Mouse (Mus musculus) lung, postnatal 4 days (tissue): Measurements from ENCODE around the gene Cpeb3.
"Not testable (repeated sequence)": the region's sequence is repeated elsewhere in the genome, so short reads cannot be mapped to it uniquely, and the experiment has no call there.

Source experiments
- DNase-seq, 2 experiments: peaks; one replicate each; pipeline ENCODE4 v3.0.0; 2021

Cpeb3 gene

DNA sequence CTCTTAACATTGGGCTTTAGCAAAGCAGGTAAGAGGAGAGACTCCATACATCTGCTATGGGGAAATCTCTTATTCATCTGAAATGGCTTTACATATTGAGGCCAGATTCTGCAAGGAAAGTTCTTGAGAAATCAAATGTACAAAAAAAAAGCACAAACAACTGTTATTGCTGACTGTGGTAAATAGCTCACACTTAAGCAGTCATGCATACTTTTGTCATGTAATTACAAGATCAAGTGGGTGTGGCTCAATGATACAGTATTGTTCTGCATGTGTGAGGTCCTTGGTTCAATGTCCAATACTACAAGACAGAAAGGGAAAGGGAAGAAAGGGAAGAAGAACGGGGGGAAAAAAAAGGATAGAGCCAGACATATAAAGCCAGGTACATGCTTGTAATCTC, 62.6 kb downstream of the Cpeb3 start:
- no peak for DNase-seq

DNA sequence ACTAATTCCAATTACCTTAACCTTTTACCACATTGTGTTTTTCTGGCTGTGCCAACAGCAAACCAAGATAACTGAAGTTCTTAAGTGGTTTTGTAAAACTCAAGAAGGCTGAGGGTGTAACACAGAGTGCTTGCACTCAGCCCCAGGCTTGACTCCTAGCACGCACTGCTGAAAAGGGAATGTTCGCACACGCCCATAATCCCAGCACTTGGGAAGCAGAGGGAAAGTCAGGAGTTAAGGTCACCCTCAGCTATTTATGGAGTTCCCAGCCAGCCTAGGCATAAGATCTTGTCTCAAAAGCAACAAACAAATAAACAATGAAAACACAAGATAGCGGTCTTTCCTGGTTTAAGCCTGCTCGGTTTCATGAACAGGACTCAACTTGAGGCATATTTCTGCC, 63.0 kb downstream of the Cpeb3 start:
- DNase-seq: no peak

DNA sequence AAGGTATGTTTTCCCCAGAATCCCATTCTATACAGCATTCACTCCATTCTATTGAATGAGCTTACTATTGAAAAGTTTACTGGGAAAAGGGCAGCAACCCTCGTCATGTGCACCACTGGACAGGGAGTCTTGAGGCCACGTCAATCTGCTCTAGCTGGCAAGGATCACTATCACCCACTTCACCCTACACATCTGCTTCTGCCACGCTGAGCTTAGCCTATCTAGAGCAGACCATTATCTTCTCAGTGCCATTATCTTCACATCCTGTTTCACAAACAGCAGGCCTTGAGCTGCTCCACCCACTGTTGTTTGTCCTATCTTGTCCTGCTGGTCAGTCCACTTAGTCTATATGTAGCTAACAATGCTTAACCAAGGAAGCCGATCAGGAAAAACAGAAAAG, 66.8 kb downstream of the Cpeb3 start:
- DNase-seq: no peak

DNA sequence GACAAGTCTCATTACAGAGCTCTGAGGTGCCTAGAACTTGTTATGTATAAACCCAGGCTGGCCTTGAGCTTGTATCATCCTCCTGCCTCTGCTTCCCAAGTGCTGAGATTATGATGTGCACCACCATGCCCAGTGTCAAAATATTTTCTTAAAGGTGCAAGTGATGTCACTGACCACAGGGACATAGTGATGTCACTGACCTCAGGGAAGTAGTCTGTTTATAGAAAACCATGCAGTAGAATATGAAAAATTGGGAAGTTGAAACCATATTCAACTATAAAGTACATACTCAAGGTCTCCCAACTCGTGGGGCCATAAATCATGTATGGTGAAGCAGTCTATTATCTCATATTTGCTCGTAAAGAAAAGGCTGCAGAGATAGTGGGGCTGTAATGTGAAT, 71.3 kb downstream of the Cpeb3 start:
- no peak for DNase-seq

DNA sequence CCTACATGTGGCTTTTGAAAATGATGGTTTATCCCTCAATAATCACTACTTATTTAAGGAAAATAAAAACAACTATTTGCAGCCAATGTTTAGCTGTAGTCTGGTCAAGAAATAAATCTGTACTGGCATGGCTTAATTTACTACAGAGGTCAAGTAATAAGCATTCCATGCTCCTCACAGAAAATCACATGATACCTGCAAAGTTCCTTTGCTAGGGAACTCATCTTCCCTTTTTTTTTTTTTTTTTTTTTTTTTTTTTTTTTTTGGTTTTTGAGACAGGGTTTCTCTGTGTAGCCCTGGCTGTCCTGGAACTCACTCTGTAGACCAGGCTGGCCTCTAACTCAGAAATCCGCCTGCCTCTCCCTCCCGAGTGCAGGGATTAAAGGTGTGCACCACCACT, 72.9 kb downstream of the Cpeb3 start:
- not testable (repeated sequence) for DNase-seq

DNA sequence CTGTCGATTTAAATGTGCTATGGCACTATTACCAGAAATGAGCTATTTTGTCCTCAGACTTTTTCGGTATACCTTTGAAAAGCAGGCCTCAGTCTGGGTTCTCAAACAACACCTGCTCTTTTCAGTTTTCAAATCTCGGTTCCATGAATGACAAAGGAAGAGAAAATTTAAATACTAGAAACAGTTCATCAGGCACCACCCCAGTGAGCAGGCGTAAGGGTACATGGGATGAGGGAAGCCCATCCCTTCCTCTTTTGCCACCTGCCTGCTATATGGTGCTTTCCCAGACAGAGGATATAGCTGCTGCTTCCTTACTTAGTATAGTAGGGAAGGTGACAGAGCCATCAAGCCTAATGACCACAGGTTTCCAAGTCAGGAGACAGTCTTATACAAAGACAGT, 74.7 kb downstream of the Cpeb3 start:
- no peak for DNase-seq

DNA sequence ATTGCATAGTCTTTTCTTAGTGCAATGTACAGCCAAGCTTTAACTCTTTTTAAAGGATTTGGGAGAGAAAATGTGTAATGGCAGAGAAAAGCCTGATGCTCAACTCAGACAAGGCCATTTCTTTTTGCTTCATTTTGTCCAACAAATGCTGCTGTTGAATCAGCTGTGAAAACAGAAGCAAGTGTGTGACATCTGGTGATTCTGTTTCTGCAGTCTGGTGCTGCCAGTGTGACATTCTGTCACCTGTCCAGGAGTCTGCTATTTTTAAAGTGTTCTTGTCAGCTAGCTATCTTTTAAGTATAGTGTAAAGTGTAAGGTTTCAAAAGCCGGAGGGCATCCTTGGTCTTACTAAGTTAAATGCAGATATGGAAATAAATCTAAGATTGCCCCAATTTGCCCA, 76.7 kb downstream of the Cpeb3 start:
- no peak for DNase-seq

DNA sequence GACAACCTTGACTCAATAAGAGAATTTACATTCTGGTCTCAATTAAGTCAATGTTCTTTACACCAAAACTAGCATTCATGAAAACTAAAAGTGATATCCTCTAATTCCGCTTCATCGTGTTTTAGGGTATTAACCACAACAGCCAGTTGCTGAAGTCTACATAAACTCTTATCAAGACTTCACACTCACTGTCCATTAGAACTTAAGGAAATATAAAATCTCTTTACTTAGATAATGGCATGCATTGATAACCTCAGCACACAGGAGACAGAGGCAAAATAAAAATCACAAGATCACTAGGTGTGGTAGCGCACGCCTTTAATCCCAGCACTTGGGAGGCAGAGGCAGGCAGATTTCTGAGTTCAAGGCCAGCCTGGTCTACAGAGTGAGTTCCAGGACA, 79.9 kb downstream of the Cpeb3 start:
- DNase-seq: no peak

DNA sequence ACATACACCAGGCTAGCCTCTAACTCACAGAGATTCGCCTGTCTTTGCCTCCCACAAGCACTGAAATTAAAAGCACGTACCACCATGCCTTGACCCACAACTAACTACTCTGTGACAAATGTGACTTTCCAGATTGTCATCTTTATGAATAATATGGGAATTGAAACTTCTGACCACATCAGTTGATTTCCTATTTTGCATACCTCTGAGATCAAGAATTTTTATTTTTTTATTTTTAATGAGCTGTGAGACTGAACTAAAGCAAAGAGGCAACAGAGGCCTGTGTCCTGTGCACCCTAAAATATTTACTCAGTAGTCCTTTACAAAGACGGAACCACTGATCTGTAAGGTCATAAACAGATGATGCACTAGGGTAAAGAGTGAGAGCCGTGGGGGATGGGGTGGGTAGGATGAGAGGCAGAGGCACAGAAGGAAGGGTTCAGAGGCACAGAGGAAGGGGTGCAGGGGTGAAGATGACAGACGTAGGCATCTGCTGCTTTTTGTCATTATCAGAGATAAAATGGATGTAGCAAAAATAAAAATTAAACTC, 81.3 kb downstream of the Cpeb3 start:
- DNase-seq: no peak

DNA sequence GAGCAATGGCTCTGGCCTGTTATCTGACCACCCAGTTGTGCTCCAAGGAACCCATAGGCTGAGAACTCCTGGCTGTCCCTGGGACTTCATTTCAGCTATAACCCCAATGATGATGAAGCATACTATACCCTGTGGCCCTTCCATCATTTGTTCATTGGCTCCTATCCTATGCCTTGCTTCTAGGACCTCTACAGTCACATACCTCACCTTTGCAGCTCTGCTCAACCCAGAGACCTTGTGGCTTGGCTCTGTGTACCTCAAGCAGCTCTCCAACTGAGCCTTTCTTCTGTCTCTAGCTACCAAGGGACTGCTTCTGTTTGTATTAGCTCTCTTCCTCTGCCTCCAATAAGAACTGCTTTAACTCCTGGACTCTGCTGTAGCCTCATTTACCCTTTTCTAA, 83.4 kb downstream of the Cpeb3 start:
- no peak for DNase-seq

DNA sequence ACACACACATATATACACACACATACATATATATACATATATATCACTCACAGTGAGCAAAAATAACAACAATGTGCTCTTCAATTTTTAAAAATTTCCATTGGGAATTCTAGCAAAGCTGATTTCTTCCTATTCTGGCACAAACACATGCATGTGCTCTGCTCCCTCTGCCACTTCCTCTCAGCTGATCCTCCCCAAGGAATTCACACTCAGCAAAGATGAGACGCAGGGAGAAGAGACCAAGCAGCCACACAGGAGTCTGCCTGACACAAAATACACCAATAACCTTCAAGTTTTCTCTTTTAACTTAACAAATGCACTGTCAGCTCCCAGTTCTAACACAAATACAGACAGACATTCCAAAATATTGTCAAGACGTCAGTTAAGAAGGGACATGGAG, 89.1 kb downstream of the Cpeb3 start:
- DNase-seq: no peak

DNA sequence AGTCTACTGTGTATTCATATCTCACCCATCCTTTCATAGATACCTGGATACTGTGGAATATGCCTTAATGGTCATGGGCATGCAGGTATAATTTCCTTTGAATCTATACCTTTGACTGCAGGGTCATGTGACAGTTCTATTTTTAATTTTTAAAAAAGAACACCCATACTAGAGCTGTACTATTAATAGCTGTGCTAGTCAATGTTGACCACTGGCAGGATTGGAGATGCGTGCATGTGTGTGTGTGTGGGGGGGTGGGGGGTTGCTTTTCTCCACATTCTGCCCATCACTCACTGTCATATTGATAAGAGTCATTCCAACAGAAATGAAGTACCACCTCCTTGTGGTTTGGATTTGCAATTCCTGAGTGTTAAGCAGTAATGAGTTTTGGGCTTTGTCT, 92.6 kb downstream of the Cpeb3 start:
- no peak for DNase-seq

DNA sequence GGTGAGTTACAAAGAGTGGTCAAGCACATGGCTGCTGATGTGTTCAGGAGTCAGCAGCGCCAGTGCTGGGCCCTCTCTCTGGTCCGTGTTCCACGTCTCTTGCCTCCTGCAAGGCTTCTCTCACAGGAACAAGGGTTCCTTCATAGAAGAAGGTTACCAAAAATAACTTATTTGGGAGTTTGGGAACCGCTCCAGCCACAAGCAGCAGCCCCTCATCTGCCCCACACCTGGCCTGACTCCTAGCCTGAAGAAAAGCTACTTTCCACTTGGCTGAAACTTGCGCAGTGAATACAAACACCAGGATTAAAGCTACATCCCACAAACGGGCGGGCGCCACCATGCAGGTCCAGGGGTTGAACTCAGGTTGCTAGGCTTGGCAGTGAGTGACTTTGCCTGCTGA, 93.0 kb downstream of the Cpeb3 start:
- DNase-seq: no peak

DNA sequence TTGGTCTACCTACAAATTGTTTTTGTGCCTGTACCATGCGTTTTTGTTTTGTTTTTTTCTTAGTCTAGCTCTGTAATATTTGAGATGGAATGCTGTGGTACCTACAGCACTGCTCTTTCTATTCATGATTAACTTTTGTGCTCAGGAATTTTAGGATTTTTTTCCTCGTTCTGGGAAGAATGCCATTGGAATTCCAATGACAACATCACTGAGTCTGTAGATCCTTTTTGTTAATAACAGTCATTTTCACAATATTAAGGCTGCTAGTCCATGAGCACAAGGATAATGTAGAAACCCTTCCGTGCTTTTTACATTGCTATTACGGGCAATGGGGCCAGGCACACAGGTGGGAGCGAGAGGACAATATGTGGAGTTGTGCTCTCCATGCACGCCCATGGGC, 96.6 kb downstream of the Cpeb3 start:
- no peak for DNase-seq

DNA sequence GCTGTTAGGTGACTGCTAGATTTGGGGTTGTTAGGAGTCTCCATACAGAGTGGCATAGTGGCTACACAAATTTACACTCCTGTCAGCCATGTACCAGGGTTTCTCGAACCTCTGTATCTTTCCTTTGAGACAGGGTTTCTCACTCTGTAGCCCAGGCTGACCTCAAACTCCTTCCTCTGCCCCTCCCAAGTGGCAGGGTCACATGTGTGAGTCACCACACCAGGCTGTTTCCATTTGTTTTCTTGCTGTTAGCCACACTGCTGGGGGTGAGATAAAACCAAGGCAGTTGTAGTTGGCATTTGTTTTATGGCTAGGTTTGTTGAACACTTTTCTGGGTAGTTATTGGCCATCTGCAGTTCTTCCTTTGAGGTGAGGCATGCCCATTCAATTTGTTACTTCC, 97.9 kb downstream of the Cpeb3 start:
- DNase-seq: no peak

DNA sequence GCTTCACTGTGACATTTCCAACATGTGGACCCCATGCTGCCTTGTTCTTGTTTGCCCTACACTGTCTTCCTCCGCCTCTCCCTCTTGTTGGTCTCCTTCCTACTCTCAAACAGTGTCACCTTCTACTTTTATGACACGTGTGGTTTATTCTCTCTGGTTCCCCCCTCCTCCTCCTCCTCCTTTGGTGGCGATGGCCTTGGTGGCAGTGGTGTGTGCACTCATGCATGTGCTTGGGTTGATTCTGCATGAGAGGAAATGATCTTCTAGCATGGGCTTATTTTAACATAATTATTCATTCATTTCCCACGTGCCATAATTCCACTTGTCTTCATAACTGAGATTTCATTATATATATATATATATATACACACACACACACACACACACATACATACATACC, 98.5 kb downstream of the Cpeb3 start:
- DNase-seq: no peak

DNA sequence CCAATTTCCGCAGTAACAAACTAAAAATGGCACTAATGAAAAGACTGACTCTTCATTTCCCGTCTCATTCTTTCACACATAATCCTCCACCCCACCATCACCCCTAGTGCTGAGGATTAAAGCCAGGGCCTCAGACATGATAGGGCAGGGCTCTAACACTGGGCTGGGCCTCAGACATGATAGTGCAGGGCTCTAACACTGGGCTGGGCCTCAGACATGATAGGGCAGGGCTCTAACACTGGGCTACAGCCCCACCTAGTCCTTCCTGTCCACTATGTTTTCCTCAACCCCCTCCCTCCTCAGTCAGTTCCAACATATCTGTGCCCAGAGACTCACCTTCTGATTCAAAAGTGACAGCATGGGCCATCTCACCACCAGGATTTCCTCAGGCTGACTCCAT, 107.7 kb downstream of the Cpeb3 start:
- DNase-seq: no peak

DNA sequence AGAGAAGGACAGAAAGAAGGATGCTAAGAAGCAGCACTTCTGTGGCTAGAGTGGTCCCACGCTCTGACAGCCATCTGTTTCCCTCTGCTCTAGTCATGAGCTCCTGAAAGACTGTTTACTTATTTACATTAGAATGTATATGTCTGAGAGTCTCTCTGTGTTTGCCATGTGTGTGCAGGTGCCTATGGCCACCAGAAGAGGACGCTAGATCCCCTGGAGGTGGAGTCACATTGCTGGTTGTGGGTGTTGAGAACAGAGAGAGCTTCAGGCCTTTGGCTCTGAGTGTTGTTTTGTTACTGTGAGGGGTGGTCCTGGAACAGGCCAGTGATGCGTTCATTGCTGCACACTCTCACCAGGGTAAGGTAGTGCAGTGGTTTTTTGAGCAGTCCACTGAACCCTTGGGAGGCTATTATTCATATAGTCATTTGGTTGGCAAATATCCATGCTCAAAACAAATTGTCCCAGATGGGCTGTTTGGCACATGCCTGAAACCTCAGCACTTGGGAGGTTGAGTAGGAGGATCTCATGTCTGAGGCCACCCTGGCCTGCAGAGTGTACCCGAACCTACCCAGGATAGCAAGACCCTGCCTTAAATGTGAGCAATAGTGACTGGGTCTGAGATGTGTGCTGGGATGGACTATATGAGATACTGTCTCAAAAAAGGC, 112.6 kb downstream of the Cpeb3 start:
- DNase-seq: no peak

DNA sequence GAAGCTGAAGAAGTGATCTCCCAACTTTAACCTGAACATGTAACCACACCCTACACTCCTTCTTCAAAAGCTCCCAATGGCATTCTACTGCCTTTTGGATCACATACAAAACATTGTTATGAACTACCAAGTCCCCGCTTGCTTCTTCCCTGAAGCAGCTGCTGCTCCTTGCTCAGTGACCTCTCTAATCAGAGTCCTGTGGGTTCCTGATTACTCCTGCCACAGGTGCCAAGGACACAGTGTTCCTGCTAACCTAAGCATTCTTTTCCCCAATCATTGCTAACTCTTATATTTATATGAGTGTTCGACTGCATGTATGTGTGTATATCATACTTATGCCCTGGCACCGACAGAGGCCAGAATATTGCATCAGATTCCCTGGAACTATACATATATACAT, 115.2 kb downstream of the Cpeb3 start:
- no peak for DNase-seq

DNA sequence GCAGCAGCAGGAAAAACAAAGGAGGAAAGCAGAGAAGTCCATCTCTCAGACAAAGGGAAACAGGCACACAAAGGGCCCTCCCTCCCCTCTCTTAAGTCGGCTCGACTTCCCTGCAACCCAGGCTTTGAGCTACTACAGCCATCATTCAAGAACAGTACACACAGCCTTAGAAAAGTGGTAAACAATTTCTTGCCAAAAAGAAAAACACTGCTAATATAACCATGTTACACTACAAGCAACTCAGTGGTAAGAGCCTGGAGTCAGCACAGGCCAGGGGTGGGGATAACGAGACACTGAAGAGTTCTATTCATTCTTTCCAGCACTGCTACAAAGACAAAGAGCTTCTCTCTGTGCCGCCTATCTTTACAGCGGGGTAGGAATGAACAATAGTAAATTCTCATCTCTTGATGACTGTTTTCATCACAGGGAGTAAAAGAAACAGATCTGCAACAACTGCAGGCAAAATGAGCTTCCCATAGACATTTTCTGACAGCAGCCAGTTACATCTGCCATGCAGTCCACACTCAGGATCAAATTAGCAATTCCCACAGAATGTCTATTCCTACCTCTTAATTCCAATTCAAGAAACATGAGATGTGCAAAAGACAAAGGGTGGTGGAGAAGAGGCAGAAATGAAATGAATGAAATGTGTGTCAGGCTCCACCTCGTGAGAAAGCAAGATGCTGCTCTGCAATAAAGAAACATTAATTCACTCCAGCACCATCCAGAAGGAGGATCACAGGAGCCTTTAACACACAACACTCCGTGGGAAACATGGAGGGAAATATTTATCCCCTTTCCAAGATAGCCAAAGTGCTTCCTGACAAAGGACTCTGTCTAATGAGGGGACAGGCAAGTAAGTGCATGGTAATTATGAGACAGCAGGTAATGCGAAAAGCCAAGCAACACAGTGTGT, 118.0 kb downstream of the Cpeb3 start:
- DNase-seq: no peak

DNA sequence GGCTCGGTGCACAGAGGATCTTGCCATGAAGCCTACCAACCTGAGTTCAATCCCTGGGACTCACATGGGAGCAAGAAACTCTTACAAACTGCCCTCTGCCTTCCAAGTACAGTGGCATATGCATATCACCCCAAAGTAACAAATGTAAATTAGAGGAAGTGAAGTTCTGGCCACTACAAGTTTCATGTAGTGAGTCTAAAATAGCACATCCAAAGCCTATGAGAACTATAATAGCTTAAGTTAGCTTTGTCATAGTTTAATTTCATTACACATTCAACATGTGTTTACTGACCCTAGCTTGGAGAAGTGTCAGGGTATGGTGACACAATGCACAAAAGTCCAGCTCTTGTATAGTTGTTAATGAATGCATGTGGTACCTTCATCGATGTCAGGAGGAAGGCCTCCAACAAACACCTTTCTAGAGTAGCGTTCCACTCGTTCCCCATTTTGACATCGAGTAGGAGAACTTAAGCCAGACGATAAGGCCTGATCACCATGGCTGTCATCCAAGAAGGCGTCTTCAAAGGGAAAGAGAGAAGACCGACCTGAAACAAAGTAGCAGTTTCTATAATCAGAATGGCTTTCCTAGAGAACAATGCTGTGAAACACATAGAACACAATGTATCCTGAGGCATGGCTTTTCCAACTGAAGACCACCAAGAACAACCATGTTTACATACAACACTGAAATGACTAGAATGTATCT, 120.2 kb downstream of the Cpeb3 start:
- DNase-seq: no peak

DNA sequence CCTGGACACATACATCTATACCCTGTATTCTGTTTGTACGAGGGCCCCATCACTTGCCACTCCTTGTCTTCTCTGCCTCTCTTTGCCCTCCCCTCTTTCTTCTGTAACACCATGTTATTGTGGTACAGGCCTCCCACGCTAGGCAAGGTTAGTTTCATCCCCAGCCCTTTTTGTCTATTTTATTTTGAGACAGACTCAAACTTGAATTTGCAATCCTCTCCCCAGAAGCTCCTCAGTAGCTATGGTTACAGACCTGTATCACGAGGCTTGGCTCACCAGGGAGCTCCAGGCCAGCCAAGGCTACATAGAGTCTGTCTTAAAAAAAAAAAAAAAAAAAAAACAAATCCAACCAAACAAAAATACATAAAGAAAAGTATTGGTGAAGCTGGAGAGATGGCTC, 123.9 kb downstream of the Cpeb3 start:
- no peak for DNase-seq

DNA sequence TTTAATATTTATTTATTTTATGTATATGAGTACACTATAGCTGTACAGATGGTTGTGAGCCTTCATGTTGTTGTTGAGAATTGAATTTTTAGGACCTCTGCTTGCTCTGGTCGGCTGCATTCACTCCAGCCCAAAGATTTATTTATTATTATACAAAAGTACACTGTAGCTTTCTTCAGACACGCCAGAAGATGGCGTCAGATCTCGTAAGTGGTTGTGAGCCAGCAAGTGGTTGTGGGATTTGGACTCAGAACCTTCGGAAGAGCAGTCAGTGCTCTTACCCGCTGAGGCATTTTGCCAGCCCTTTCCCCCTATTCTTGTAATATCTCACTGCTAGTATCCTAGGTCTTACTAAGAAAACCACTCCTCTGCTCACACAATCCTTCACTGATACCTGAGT, 126.9 kb downstream of the Cpeb3 start:
- DNase-seq: no peak

DNA sequence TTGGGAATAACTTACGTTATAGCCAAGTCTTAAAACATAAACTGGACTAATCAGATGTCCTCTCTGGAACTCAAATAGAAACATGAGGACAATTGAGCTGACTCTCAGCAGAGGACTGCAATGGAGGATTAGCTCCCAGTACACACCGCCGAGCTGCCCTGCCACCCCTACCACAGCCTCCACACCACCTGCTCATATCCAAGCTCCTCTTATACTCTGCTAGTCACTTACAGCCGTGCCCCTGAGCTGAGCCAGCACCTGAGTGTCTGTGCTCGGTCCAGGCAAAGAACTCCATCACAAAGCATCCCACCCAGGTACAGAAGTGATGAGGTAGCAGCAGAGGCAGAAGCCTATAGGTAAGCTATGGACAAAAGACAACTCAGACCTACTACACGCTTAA, 129.2 kb downstream of the Cpeb3 start:
- no peak for DNase-seq
